Mouse (Mus musculus): ENCODE data around the gene Herc6. TPM values are rescaled to one million over a fixed set of nuclear protein-coding genes. Genes with fewer than 3 reads are reported as not detected.

Herc6 gene
- polyA plus RNA-seq, 1 experiment = 5.6 TPM

DNA sequence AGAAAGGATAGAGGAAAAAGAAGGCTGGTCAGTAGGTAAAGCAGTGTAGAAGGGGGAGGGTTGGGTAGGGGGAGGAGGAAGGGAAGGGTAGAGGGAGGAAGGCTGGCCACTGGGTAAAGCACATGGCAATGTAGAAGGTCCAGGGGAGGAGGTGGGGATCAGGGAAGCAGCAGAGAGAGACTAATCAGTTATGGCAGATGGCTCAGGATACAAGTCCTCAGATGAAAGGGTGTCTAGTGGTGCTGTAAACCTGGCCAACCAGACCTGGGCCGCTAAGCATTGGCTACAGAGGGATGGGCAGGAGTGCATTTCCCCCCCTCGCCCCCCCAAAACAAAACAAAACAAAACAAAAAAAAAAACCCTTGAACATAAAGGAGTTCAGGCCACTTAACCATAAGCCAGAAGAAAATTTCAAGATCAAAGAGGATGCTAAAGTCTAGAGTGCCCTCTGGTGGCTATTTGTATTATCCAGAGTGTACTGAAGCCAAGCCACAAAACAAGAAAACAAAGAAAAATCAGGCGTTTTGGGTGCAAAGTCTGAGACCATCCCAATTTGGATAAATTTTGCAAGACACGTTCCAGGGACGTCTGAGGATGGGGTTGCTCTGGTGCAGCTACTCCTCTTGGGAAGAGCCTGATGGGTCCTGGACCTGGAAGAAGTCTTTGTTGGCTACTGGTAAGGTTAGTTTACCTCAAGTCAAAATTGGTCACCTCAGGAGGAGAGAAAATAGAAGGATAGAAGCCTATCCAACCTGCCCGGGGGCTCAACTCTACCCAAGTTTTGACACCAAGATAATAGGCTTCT, 10.4 kb upstream of the Herc6 start:
- peak; percentile 40 for DNase-seq (ENCODE audit: low read depth, low spot score)
- 7% methylated on average over 6 of the region's 6 CpGs for WGBS

DNA sequence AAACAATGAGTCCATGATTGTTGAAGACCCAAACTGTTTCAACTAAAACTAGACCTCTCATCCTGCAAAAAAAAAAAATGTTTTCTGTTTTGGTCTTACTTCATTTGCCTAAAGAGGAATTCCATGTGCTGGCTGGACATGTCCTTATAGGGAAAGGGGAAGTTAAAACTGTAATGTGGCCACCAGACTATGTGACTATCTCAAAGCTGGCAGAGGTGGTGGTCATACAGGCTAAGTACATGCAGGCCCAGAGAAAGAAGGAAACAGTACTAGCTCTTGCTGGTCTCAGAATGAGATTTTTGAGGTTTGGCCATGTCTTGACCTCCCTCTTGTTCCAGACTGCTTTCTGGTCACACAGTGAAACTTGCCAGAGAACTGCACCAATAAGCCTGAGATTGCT, 9.2 kb upstream of the Herc6 start:
- DNase-seq (ENCODE audit: low read depth, low spot score) = no peak

DNA sequence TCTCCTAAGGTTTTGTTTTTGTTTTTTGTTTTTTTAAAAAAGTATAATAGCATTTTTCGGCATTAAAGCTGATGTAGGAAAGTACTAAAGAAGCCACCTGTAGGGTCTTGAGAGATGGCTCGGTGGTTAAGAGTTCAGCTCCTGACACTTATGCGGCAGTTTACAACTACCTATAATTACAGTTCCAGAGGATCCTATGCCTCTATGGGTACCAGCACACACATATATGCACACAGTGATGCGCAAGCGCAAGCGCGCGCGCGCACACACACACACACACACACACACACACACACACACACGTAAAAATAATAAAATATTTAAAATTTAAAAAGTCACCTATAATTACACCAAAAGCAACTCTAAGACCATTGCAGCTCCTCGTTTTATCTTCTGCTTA, 795 bp downstream of the Herc6 start:
- WGBS = 74% methylated on average over 12 of the region's 12 CpGs
- no peak for DNase-seq (ENCODE audit: low read depth, low spot score)

DNA sequence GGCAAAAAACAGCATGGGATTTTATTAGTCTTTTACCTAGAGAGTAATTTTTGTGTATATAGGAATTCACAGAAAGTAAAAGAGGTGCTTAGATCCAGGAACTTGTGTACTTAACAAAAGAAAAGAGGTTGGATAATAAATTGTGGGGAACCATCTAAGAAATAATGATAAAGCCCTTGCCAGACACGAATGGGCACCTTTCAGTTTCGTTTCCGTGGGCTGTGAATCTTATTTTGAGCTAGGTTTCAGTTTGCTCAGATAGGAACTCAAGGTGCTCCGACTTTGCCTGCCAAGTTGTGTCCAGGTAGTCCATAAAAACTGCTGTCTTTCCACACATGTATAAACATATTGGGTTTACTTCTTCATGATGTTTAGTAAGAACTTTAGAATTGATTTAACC, 1.6 kb downstream of the Herc6 start:
- WGBS = 38% methylated on average over 4 of the region's 4 CpGs
- peak; percentile 14 for DNase-seq (ENCODE audit: low read depth, low spot score)

DNA sequence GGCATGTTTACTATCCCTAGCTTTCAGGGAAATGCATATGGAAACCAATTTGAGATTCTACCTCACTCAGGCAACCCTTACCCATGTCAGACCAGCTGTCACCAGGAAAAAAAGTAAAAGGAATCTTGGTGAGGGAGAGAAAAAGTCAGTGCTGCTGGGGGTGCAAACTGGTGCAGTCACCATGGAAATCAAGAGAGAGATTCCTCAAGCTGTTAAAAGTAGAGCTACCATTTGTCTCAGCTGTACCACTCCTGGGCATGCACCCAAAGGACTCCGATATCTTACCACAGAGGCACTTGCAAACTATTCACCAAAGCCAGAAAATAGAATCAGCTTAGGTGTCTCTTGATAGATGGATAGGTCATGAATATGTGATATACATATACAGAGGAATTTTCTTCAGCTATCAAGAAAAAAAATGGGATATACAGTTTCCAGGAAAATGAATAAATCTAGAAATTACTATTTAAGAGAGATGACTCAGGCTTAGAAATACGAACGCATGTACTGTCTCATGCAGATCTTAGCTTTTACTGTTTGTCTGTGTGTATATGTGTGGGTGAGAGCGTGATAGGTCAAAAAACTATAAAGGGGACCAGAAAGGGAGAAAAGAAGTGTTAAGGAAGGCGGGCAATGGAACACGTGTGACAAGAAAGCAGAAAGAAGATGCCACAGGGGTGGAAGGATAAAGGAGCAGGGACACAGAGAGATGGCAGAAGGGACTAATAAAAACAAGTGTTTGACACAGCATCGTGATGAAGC, 24.9 kb downstream of the Herc6 start:
- 94% methylated on average over 7 of the region's 7 CpGs for WGBS
- no peak for DNase-seq (ENCODE audit: low read depth, low spot score)

DNA sequence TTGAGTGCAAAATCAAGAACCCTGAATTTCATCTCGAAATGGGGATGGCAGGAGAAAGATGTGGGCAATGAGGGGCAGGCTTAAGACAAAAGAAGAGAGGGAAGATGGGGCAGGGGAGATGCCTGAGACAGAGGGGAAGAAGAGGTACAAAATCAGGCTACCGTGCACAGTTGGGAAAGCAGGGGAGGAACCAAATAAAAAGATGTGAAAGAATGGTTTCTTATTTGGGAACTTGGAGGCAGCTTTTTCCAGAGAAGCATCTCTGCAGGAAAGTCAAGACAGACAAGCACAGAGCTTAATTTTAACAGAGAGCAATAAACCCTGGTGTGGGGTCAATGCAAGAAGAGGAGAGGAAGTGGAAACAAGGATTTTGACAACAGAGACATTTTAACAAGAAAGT, 27.2 kb downstream of the Herc6 start:
- DNase-seq (ENCODE audit: low read depth, low spot score) = no peak
- 87% methylated on average over 2 of the region's 2 CpGs for WGBS

GRCm38 (mm10) chr6:57609631-57610030, 28.8 kb downstream of the Herc6 start:
- no peak for DNase-seq (ENCODE audit: low read depth, low spot score)
- 38% methylated on average over 2 of the region's 2 CpGs for WGBS

DNA sequence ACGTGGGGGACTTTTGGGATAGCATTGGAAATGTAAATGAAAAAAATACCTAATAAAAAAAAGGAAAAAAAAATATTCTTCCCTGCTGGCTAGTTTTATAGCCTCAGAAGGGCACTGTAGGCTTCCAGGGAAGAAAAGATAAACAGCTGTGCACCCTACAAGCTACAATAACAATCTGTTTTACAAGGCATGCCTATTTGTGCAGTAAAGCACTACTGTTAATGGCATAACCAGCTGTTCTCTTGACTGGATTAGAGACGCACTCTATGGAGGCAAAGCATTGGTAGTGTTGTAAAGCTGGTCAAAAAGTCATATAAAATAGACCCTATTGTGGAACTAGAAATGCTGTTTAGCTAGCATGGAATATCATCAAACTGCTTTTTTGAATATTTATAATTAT, 35.0 kb downstream of the Herc6 start:
- DNase-seq (ENCODE audit: low read depth, low spot score) = no peak
- 44% methylated on average over 2 of the region's 2 CpGs for WGBS

DNA sequence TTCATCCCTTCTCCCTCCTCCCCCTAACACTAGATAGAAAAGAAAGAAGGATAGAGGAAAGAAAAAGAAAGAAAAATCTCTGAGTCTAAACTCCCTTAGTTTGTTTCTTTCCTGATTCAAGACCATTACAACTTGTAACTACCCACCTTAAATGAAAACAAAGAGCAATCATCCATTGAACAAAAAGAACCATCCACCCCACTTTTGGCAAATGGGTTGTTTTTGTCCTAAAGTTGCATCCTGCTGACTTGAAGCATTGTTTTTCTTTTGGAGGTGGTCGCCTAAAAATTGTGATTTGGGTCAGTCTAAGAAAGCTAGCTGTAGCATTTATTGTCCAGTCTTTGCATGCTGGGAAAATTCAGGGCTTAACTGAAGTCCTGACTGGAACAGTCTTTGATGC, 58.7 kb downstream of the Herc6 start:
- WGBS = 69% methylated on average over 1 of the region's 1 CpGs
- no peak for DNase-seq (ENCODE audit: low read depth, low spot score)

DNA sequence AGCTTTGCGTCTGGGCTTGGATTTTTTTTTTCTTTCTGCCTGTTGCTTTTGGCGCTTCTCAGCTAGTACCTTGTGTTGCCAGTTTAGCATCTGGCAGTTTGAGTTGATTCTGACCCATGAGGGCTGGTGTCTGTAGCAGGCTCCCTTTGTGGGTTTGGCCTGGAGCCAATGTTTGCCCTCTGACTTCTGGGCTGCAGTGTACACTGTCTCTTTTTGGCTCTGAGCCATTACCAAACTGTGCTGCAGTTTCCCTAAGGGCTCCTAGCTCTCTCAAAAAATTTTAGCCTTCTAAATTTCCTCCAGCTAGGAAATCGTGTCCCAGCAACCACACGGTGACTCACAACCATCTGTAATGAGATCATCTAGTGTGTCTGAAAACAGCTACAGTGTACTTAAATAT, 61.0 kb downstream of the Herc6 start:
- peak; percentile 25 for DNase-seq (ENCODE audit: low read depth, low spot score)
- WGBS = 5% methylated on average over 4 of the region's 4 CpGs

GRCm38 (mm10) chr6:57647256-57647655, 66.5 kb downstream of the Herc6 start:
- no peak for DNase-seq (ENCODE audit: low read depth, low spot score)
- WGBS = 55% methylated on average over 1 of the region's 1 CpGs

GRCm38 (mm10) chr6:57661295-57661694, 80.5 kb downstream of the Herc6 start:
- WGBS = 82% methylated on average over 4 of the region's 4 CpGs
- DNase-seq (ENCODE audit: low read depth, low spot score) = no peak

DNA sequence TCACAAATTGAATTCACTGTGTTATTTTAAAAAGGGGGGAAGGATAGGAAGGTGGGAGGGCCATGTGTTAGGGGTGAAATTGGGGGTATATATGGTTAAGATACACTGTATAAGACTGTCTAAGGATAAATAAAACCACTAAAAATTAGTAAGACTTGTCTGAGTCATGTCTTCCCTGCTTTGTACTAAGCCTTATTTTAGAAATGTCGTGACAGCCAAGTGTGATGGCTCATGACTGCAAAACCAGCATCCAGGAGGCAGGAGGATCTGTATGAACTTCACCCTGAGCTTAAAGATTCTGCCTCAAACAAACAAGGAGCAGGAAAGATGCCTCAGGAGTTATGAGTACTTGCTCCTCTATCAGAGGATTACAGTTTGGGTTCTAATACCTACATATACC, 103.4 kb downstream of the Herc6 start:
- WGBS = 100% methylated on average over 1 of the region's 1 CpGs

DNA sequence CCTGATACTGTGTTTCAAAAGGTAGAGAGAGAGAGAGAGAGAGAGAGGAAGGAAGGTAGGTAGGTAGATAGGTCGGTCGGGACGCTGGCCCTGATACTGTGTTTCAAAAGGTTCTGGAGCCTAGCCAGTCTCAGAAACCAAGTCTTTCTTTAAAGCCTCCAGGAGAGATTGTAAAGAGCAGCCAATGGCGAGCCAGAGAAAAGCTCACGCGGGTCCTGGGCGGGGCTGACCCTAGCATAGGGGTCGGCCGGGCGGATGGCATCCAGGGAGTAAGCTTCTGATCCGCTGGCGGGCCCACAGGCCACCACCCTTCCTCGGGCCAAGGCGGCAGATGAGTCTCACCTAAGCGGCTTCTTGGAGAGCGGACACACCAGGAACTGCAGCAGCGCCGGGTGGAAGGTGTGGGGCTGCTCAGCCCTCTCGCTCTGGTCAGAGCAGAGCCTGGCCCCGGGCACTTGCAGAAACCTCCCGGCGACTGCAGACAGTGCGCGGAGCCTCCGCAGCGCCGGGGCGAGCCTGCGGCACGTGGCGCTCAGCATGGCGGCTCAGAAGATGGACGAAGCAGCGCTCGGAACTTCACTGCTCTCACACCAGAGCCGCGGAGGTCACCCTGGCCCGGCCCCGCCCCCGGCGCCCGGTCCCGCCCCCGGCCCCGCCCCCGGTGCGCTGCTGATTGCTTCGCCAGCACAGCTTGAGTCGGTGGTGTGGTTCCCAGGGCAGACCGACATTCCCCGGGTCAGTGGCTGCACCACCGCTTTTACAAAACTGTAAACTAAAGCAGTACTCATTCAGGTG, 110.9 kb downstream of the Herc6 start, which contains the start of gene Pyurf:
Pyurf (minus strand) TSS at position 612 of the 795 bp plus-strand sequence.
- WGBS = under 1% methylated on average over 52 of the region's 52 CpGs
- DNase-seq (ENCODE audit: low read depth, low spot score) = no peak

More for the DNA sequence above, 103.4 kb downstream of the Herc6 start:
- DNase-seq (ENCODE audit: low read depth, low spot score) = no peak

- DNase-seq (ENCODE audit: low read depth, low spot score) = no peak
- 48% methylated on average over 3 of the region's 3 CpGs for WGBS
Measured at GRCm38 (mm10) chr6:57693116-57693515, 112.3 kb downstream of the Herc6 start.

GRCm38 (mm10) chr6:57701686-57702085, 120.9 kb downstream of the Herc6 start:
- 79% methylated on average over 4 of the region's 4 CpGs for WGBS
- no peak for DNase-seq (ENCODE audit: low read depth, low spot score)

DNA sequence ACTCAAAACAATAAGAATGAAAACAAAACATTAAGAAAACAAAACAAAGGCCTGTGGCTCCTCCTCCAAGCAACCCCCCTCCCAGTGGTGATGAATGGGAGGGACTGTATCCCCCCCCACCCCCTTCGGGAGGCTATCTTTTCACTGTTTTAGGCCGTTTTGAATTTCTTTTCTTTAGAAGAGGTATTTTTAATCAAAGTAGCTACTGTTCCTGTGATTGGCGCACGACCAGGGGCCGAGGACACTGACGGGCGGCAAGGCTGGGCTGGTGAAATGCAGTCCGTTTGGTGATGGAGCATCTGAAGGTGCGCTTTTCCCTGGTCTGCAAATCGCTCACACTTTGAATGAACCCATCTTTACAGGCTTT, 121.6 kb downstream of the Herc6 start, which contains the start of gene Lancl2:
Lancl2 (plus strand) TSS at position 165 of the 367 bp plus-strand sequence.
- under 1% methylated on average over 10 of the region's 10 CpGs for WGBS

GRCm38 (mm10) chr6:57702743-57703499, 122.1 kb downstream of the Herc6 start:
- peak; percentile 70 for DNase-seq (ENCODE audit: low read depth, low spot score)
- under 1% methylated on average over 59 of the region's 59 CpGs for WGBS

More for the DNA sequence above, 121.6 kb downstream of the Herc6 start, which contains the start of gene Lancl2:
- no peak for DNase-seq (ENCODE audit: low read depth, low spot score)

DNA sequence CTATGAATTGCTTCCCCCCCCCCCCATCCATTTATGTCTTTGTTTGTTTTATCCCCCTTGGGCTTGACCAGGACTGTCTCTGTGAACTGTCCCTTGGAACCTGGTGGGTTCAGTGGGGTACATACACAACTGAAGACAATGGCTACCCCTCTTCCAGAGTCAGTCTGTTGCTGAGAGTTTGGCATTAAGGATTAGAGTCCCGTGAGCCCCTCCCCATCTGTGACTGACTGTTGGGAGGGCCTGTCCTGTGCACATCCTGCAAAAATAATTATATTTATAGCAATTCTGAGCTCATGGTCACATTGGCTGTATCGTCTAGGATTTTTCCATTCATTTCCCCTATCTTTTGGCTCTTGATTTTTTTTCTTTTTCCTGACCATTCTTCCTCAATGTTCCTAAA, 122.9 kb downstream of the Herc6 start:
- WGBS = 9% methylated on average over 2 of the region's 2 CpGs
- no peak for DNase-seq (ENCODE audit: low read depth, low spot score)

Data from large intestine, adult 2 months (tissue).